Mouse (Mus musculus) forebrain, embryonic 16.5 days (tissue): ENCODE measurements at regions not wholly inside any gene's neighbourhood (a gene's known extent, or its start where the extent isn't known, plus 50 kb on each side); places are given as distances from the start of the nearest gene placed in this dataset.

Source experiments
- ATAC-seq: fragments of 200-750 bp; cut with Nextera tagmentation; 2 replicates; pipeline ENCODE4 v1.8.0; 2017; ENCODE audit warnings: mild to moderate bottlenecking, moderate library complexity
- H3K27ac ChIP-seq: fragments of 300-500 bp; sonication (generic); 2 replicates; pipeline ENCODE4 v1.5.1; 2014; ENCODE audit warnings: low read length, control low read depth
- H3K27me3 ChIP-seq: fragments of 300-500 bp; sonication (generic); replicated peaks from 2 replicates; pipeline ENCODE4 v1.6.1; 2014; ENCODE audit warnings: low read length; ENCODE audit not compliant: control insufficient read depth, insufficient read depth
- H3K36me3 ChIP-seq: fragments of 300-500 bp; sonication (generic); 2 replicates; pipeline ENCODE4 v1.6.1; 2014; ENCODE audit not compliant: control insufficient read depth, insufficient read depth
- H3K4me1 ChIP-seq: fragments of 300-500 bp; sonication (generic); replicated peaks from 2 replicates; pipeline ENCODE4 v1.6.1; 2014; ENCODE audit warnings: low read length; ENCODE audit not compliant: control insufficient read depth, insufficient read depth
- H3K4me2 ChIP-seq: fragments of 300-500 bp; sonication (generic); 2 replicates; pipeline ENCODE4 v1.6.1; 2014; ENCODE audit warnings: mild to moderate bottlenecking, low read length, control low read depth
- H3K4me3 ChIP-seq: fragments of 300-500 bp; sonication (generic); replicated peaks from 2 replicates; pipeline ENCODE4 v1.5.1; 2014; ENCODE audit warnings: mild to moderate bottlenecking, low read length, control low read depth
- H3K9ac ChIP-seq: fragments of 300-500 bp; sonication (generic); replicated peaks from 2 replicates; pipeline ENCODE4 v1.6.1; 2014; ENCODE audit warnings: low read depth, low read length, control low read depth
- H3K9me3 ChIP-seq: fragments of 300-500 bp; sonication (generic); 2 replicates; pipeline ENCODE4 v1.6.1; 2016; ENCODE audit warnings: low read length; ENCODE audit not compliant: control insufficient read depth
- WGBS: fragments of 180-500 bp; shearing (Covaris S2); extraction: QIAGEN DNeasy Blood & Tissue Kit; methylation state at CpG from one replicate; pipeline ENCODE4 v1.1.7; 2014; 5-methylcytosine and 5-hydroxymethylcytosine counted together

GRCm38 (mm10) chr16:95917635-95918407 lies 72.9 kb downstream of the Psmg1 start:
- Histone ChIP-seq H3K4me2 (no peak overlapping the region), H3K27me3 (no peaks in the 10 kb centered on the region), H3K4me1 (0 out of 2 replicates have a peak, but pooled peaks cover 2% of the 10 kb centered on the region), H3K9me3 (no peaks in the 10 kb centered on the region), H3K4me3 (no peak overlapping the region), H3K9ac (no peak overlapping the region), H3K27ac (no peak overlapping the region), H3K36me3 (no peaks in the 10 kb centered on the region)
- 75% methylated on average over 14 of the region's 14 CpGs for WGBS
- ATAC-seq, result no peak

GRCm38 (mm10) chr16:95913879-95914278 lies 76.9 kb downstream of the Psmg1 start:
- no peaks in the 10 kb centered on the region for H3K27me3 ChIP-seq
- no peaks in the 10 kb centered on the region for H3K36me3 ChIP-seq
- 53% methylated on average over 5 of the region's 5 CpGs for WGBS
- ATAC-seq, result peak; percentile 47
- no peak overlapping the region for H3K9ac ChIP-seq
- H3K4me2 ChIP-seq, result no peak overlapping the region
- H3K4me3 ChIP-seq, result no peak overlapping the region
- H3K4me1 ChIP-seq, result 0 out of 2 replicates have a peak, but pooled peaks cover 2% of the 10 kb centered on the region
- H3K27ac ChIP-seq, result no peak overlapping the region
- H3K9me3 ChIP-seq, result no peaks in the 10 kb centered on the region

DNA sequence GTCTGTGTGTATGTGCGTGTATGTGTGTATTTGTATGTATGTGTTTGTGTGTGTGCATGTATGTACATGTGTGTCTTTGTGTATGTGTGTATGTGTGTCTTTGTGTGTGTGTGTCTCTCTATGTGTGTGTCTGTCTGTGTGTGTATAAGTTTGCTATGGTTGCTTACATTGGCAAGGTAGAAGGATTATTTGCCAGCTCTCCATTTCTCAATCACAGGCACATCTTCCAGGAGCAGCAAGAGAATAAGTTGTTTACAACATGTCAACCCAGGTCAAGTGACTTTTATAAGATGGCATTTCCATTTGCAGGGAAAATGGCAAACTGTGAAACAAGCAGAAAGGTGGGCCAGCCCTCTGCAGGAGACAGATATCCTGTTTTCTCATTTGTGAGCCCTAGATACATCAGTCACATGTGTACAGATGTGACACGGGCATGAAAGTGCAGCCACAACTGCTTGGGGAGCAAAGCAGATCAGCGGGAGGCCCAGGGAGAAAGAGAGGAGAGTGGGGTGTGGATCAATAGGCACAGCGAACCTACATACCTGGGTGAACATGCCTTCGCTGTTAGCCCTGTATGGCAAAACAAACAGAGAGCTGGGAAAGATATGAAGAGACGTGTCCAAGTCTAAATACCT lies 86.1 kb downstream of the Psmg1 start:
- Histone ChIP-seq H3K27ac (no peak overlapping the region), H3K9ac (no peak overlapping the region), H3K4me1 (no peaks in the 10 kb centered on the region), H3K9me3 (no peaks in the 10 kb centered on the region), H3K4me3 (no peak overlapping the region), H3K27me3 (no peaks in the 10 kb centered on the region), H3K4me2 (no peak overlapping the region), H3K36me3 (no peaks in the 10 kb centered on the region)
- no peak for ATAC-seq
- WGBS, result 86% methylated on average over 6 of the region's 6 CpGs

DNA sequence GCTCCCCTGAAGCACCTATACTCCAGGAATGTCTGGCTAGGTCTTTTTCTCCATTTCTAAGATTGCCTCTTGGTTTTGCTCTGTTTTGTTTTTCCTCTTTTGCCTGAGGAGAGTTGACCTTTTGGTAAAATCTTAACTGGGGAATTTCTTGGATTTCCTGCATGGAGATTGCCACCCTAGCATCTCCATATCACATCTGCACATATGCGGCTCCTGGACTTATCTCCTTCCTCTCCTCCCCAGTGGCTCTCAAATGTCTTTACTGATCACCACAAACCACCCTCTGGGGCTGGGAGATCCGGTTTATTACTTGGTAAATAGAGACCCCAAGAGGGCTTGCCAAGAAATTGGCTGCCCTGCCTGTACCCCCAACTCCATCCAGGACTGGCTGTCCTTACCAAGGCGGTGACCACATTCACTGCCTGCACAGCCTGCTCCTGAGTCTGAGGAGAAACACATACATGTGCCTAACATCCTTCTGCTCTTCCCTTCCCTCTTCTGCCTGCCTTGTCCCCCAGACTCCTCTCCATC lies 87.3 kb downstream of the Psmg1 start:
- WGBS, result 72% methylated on average over 3 of the region's 3 CpGs
- H3K4me2 ChIP-seq, result no peak overlapping the region
- no peak overlapping the region for H3K27ac ChIP-seq
- no peak overlapping the region for H3K9ac ChIP-seq
- H3K36me3 ChIP-seq, result no peaks in the 10 kb centered on the region
- no peaks in the 10 kb centered on the region for H3K4me1 ChIP-seq
- no peak for ATAC-seq
- no peaks in the 10 kb centered on the region for H3K9me3 ChIP-seq
- H3K4me3 ChIP-seq, result no peak overlapping the region
- H3K27me3 ChIP-seq, result no peaks in the 10 kb centered on the region

- no peaks in the 10 kb centered on the region for H3K27me3 ChIP-seq
- no peak overlapping the region for H3K9ac ChIP-seq
- WGBS, result 97% methylated on average over 1 of the region's 1 CpGs
- no peak for ATAC-seq
- no peaks in the 10 kb centered on the region for H3K4me1 ChIP-seq
- no peaks in the 10 kb centered on the region for H3K9me3 ChIP-seq
- H3K27ac ChIP-seq, result no peak overlapping the region
- H3K36me3 ChIP-seq, result no peaks in the 10 kb centered on the region
- H3K4me3 ChIP-seq, result no peak overlapping the region
- no peak overlapping the region for H3K4me2 ChIP-seq
Observed at GRCm38 (mm10) chr16:95902177-95902576, 88.6 kb downstream of the Psmg1 start.

DNA sequence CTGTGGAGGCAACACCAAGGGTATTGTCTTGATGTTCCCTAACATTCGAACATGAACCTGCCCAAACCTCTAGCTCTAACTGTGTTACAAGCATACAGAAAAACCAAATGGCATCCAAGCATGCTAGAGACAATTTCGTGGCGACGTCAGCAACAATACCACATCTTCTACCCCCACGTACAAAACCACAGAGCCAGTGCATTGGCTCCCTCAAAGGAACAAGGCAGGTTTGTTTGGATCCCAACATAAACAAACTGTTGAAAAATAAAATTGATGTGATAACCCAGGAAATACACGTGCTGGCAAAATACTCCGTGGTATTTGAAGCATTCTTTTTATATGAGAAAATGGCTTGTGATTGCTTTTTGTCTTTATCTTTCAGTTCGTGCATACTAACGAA lies 89.4 kb downstream of the Psmg1 start:
- Histone ChIP-seq H3K27me3 (no peaks in the 10 kb centered on the region), H3K36me3 (no peaks in the 10 kb centered on the region), H3K9me3 (no peaks in the 10 kb centered on the region), H3K27ac (no peak overlapping the region), H3K4me1 (no peaks in the 10 kb centered on the region), H3K9ac (no peak overlapping the region), H3K4me3 (no peak overlapping the region), H3K4me2 (no peak overlapping the region)
- no peak for ATAC-seq
- 76% methylated on average over 9 of the region's 9 CpGs for WGBS

DNA sequence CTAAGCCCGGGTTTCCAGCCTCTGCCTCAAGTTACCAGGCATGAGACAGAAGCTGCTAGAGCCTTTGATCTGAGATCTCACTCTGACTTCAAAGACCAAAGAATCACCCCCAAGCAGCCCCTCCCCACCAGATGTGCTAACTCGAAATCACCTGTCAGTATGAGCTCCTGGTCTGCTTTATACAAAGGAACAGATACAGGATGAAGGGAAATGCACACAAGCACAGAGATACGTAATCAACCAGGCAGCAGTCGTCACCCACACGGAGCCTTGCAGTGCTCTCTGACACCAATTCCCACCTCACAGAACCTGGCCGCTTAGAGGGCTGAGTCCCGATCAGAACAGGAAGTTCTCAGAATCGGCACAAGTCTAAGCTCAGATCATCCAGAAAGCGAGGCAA lies 90.6 kb downstream of the Psmg1 start:
- no peaks in the 10 kb centered on the region for H3K4me1 ChIP-seq
- H3K4me2 ChIP-seq, result no peak overlapping the region
- no peak overlapping the region for H3K4me3 ChIP-seq
- H3K36me3 ChIP-seq, result no peaks in the 10 kb centered on the region
- no peak overlapping the region for H3K9ac ChIP-seq
- WGBS, result 84% methylated on average over 9 of the region's 9 CpGs
- no peak overlapping the region for H3K27ac ChIP-seq
- H3K27me3 ChIP-seq, result no peaks in the 10 kb centered on the region
- ATAC-seq, result no peak
- no peaks in the 10 kb centered on the region for H3K9me3 ChIP-seq

DNA sequence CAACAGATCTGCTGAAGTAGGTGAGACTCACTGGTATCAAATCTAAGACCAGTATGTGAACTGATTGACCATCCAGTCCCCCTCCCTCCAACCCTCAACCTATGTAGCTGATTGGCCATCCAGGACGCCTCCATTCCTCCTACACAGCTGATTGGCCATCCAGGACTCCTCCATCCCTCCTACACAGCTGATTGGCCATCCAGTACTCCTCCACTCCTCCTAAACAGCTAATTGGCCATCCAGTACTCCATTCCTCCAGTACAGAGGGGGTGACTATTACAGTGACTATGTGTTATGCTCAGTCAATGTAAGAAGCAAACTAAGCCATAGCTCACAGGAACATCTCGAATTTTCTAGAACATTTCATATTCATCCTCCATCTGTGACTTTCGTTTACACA lies 91.1 kb downstream of the Psmg1 start:
- no peak overlapping the region for H3K4me3 ChIP-seq
- no peak for ATAC-seq
- H3K4me1 ChIP-seq, result no peaks in the 10 kb centered on the region
- no peak overlapping the region for H3K9ac ChIP-seq
- H3K36me3 ChIP-seq, result no peaks in the 10 kb centered on the region
- no peaks in the 10 kb centered on the region for H3K27me3 ChIP-seq
- H3K27ac ChIP-seq, result no peak overlapping the region
- no peak overlapping the region for H3K4me2 ChIP-seq
- WGBS, result 73% methylated on average over 3 of the region's 3 CpGs
- H3K9me3 ChIP-seq, result no peaks in the 10 kb centered on the region

- Histone ChIP-seq H3K9me3 (no peaks in the 10 kb centered on the region), H3K4me3 (no peak overlapping the region), H3K9ac (no peak overlapping the region), H3K4me1 (no peaks in the 10 kb centered on the region), H3K4me2 (no peak overlapping the region), H3K27ac (no peak overlapping the region), H3K36me3 (no peaks in the 10 kb centered on the region), H3K27me3 (no peaks in the 10 kb centered on the region)
- ATAC-seq, result no peak
- 88% methylated on average over 7 of the region's 7 CpGs for WGBS
Observed at GRCm38 (mm10) chr16:95897843-95898242, 92.9 kb downstream of the Psmg1 start.
